Mouse (Mus musculus) myocyte (in vitro differentiated cells): ENCODE data around the gene Hsf5.

Source experiments
- E2F4 ChIP-seq: IDR thresholded peaks from one replicate; pipeline ENCODE4 v1.6.1; 2011; ENCODE audit warnings: mild to moderate bottlenecking, control low read depth, moderate library complexity; ENCODE audit not compliant: insufficient read depth
- POLR2A ChIP-seq: IDR thresholded peaks from one replicate; pipeline ENCODE4 v1.6.1; 2011; ENCODE audit warnings: low read depth, mild to moderate bottlenecking, control low read depth, moderate library complexity; ENCODE audit not compliant: insufficient read length
- USF1 ChIP-seq: IDR thresholded peaks from one replicate; pipeline ENCODE4 v1.6.1; 2011; ENCODE audit warnings: low read depth, mild to moderate bottlenecking, control low read depth, moderate library complexity

- no peak for TF ChIP-seq POLR2A
- TF ChIP-seq E2F4: no peak
- TF ChIP-seq USF1: no peak
Observed at GRCm38 (mm10) chr11:87590841-87591525, 26.0 kb upstream of the Hsf5 start.
